Mouse (Mus musculus) ovary, postnatal 14 days (tissue): ENCODE results near the gene Pcdh19.

Source experiments
- DNase-seq: peaks from one replicate; pipeline ENCODE4 v3.0.0; 2022; ENCODE audit warnings: low spot score

Gene Pcdh19

GRCm38 (mm10) chrX:133657308-133658302 lies 31.2 kb downstream of the Pcdh19 start:
- DNase-seq = no peak

GRCm38 (mm10) chrX:133655876-133656538 lies 32.8 kb downstream of the Pcdh19 start:
- DNase-seq = no peak

GRCm38 (mm10) chrX:133655196-133655595 lies 33.6 kb downstream of the Pcdh19 start:
- no peak for DNase-seq

GRCm38 (mm10) chrX:133653071-133653470 lies 35.7 kb downstream of the Pcdh19 start:
- DNase-seq = no peak

- no peak for DNase-seq
These were observed 38.4 kb downstream of the Pcdh19 start for GRCm38 (mm10) chrX:133650379-133650778.

GRCm38 (mm10) chrX:133647809-133648208 lies 41.0 kb downstream of the Pcdh19 start:
- no peak for DNase-seq

- no peak for DNase-seq
These were observed 49.3 kb downstream of the Pcdh19 start for GRCm38 (mm10) chrX:133639445-133639844.

GRCm38 (mm10) chrX:133629538-133629937 lies 59.2 kb downstream of the Pcdh19 start:
- no peak for DNase-seq

- no peak for DNase-seq
These were observed 70.6 kb downstream of the Pcdh19 start for GRCm38 (mm10) chrX:133618222-133618621.

- DNase-seq = no peak
These were observed 83.0 kb downstream of the Pcdh19 start for GRCm38 (mm10) chrX:133605828-133606227.

- no peak for DNase-seq
These were observed 84.5 kb downstream of the Pcdh19 start for GRCm38 (mm10) chrX:133604272-133604671.

GRCm38 (mm10) chrX:133602068-133602467 lies 86.7 kb downstream of the Pcdh19 start:
- DNase-seq = no peak

- no peak for DNase-seq
These were observed 87.1 kb downstream of the Pcdh19 start for GRCm38 (mm10) chrX:133601658-133602057.

- no peak for DNase-seq
These were observed 87.6 kb downstream of the Pcdh19 start for GRCm38 (mm10) chrX:133601195-133601594.

GRCm38 (mm10) chrX:133575601-133576382 lies 113.0 kb downstream of the Pcdh19 start:
- no peak for DNase-seq

GRCm38 (mm10) chrX:133565355-133565754 lies 123.4 kb downstream of the Pcdh19 start:
- no peak for DNase-seq
